Mouse (Mus musculus): ENCODE results near the gene Nudt1. TPM values are rescaled to one million over a fixed set of nuclear protein-coding genes. Genes with fewer than 3 reads are reported as not detected.

Gene Nudt1
- total and polyA plus RNA-seq, 3 experiments: 69.4 to 75.2 (median 74.6) TPM

DNA sequence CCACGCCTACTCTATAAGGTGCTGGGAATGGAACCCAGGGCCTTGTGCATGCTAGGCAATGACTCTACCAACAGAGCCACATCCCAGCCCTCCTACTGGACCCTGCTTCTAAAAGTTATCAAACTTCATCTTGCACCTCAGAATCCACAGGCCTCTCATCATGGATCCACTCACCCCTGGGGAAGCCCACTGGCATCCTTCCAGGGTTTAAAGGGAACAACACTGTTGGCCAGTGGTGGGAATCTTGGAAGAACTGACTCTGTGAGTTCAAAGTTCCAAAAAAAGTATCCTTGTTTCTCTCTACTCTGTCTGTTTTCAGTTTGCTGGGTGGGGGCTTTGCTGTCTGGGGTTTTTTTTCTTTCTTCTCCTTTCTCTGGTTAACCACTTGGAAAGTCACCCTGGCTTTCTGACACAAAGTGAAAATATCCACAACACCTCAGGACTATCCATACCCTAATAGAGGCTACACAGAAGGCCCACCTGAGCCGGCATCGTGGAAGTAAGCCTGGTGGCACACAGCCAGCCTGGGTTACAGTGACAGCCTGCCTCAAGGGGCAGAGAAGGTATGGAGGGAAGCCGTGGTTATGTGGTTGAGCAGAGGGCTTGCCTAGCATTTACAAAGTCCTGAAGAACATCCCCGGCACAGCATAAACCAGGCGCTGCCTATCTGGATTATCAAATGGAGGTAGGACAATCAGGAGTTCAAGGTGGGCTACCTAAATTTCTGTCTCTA is 56.8 kb downstream of the Nudt1 start:
- Histone ChIP-seq H3K4me1 (ENCODE audit: control insufficient read depth in 1 of 2, insufficient read depth in 2 of 2) (peaks cover 6 to 76% of the 10 kb centered on the region in 2 experiments), H3K9me3 (replicated peaks; ENCODE audit: low read length) (peaks cover 6% of the 10 kb centered on the region), H3K4me2 (ENCODE audit: insufficient read depth, low read depth, poor library complexity, severe bottlenecking) (no peak overlapping the region), H3K27me3 (replicated peaks) (no peaks in the 10 kb centered on the region), H3K27ac (ENCODE audit: insufficient read depth, low read depth) (no peak overlapping the region), H3K79me2 (replicated peaks; ENCODE audit: control insufficient read depth, extremely low read depth, insufficient read depth, poor library complexity, severe bottlenecking) (peaks cover 4% of the 10 kb centered on the region), H3K36me3 (replicated peaks in 1 of 2; ENCODE audit: control insufficient read depth in 1 of 2, insufficient read depth in 1 of 2, low read length in 1 of 2) (peaks cover 0 to 21% of the 10 kb centered on the region in 2 experiments), H3K9ac (ENCODE audit: insufficient read depth, low read depth) (no peak overlapping the region), H3K4me3 (replicated peaks in 1 of 3; ENCODE audit: low read depth in 2 of 3, low read length in 2 of 3, poor library complexity in 1 of 3) (no peak overlapping the region)
- TF ChIP-seq MAZ (IDR thresholded peaks at IDR 0.05; ENCODE audit: low read depth, low read length): no peak
- TF ChIP-seq CTCF (conservative IDR thresholded peaks at IDR 0.05 in 1 of 2, IDR thresholded peaks at IDR 0.05 in 1 of 2; ENCODE audit: low read depth in 2 of 2, low read length in 2 of 2): no peak
- TF ChIP-seq MYC (IDR thresholded peaks at IDR 0.05; ENCODE audit: low read depth, low read length): no peak
- no peak for TF ChIP-seq TCF12 (IDR thresholded peaks at IDR 0.05; ENCODE audit: low read depth, low read length)
- TF ChIP-seq UBTF (IDR thresholded peaks at IDR 0.05; ENCODE audit: low read depth, low read length): no peak
- no peak for TF ChIP-seq NELFE (IDR thresholded peaks at IDR 0.05; ENCODE audit: low read depth, low read length)
- TF ChIP-seq SMC3 (IDR thresholded peaks at IDR 0.05; ENCODE audit: low read depth, low read length): no peak
- TF ChIP-seq CHD1 (IDR thresholded peaks at IDR 0.05; ENCODE audit: low read depth, low read length): no peak
- no peak for TF ChIP-seq E2F4 (IDR thresholded peaks at IDR 0.05; ENCODE audit: insufficient replicate concordance, low read depth, low read length)
- TF ChIP-seq TBP (conservative IDR thresholded peaks at IDR 0.05; ENCODE audit: low read depth, low read length): no peak
- TF ChIP-seq EP300 (IDR thresholded peaks at IDR 0.05; ENCODE audit: low read length): no peak
- no peak for TF ChIP-seq RCOR1 (conservative IDR thresholded peaks at IDR 0.05; ENCODE audit: low read depth, low read length)
- no peak for TF ChIP-seq BHLHE40 (IDR thresholded peaks at IDR 0.05; ENCODE audit: low read depth, low read length)
- dilution Hi-C loops (cut with MboI; ENCODE audit: extremely low pct_ligation_motif_present, extremely low pct_unique_long_range_greater_than_20kb, low sequenced_read_pairs): no loop called here
- in situ Hi-C loops (cut with MboI; ENCODE audit: low pct_ligation_motif_present, low pct_unique_long_range_greater_than_20kb, low sequenced_read_pairs): no loop called here
- DNase-seq (ENCODE audit: extremely low read depth): no peak

- H3K27ac ChIP-seq (ENCODE audit: insufficient read depth, low read depth): no peak overlapping the region
- in situ Hi-C loops (cut with MboI; ENCODE audit: low pct_ligation_motif_present, low pct_unique_long_range_greater_than_20kb, low sequenced_read_pairs) (no loop called here), dilution Hi-C loops (cut with MboI; ENCODE audit: extremely low pct_ligation_motif_present, extremely low pct_unique_long_range_greater_than_20kb, low sequenced_read_pairs) (no loop called here)
- peaks cover 2% of the 10 kb centered on the region for H3K79me2 ChIP-seq (replicated peaks; ENCODE audit: control insufficient read depth, extremely low read depth, insufficient read depth, poor library complexity, severe bottlenecking)
- DNase-seq (ENCODE audit: extremely low read depth): no peak
- H3K4me3 ChIP-seq (replicated peaks in 1 of 3; ENCODE audit: low read depth in 2 of 3, low read length in 2 of 3, poor library complexity in 1 of 3): no peak overlapping the region
- no peak overlapping the region for H3K9ac ChIP-seq (ENCODE audit: insufficient read depth, low read depth)
- TF ChIP-seq EP300 (IDR thresholded peaks at IDR 0.05; ENCODE audit: low read length): peak; percentile 18; the same call in 1 of the 2 replicates
- TF ChIP-seq ETS1 (conservative IDR thresholded peaks at IDR 0.05; ENCODE audit: low read depth, low read length): no peak
- peaks cover 6% of the 10 kb centered on the region for H3K9me3 ChIP-seq (replicated peaks; ENCODE audit: low read length)
- H3K4me2 ChIP-seq (ENCODE audit: insufficient read depth, low read depth, poor library complexity, severe bottlenecking): no peak overlapping the region
- H3K36me3 ChIP-seq (replicated peaks in 1 of 2; ENCODE audit: control insufficient read depth in 1 of 2, insufficient read depth in 1 of 2, low read length in 1 of 2): peaks cover 0 to 18% of the 10 kb centered on the region in 2 experiments
- no peaks in the 10 kb centered on the region for H3K27me3 ChIP-seq (replicated peaks)
- H3K4me1 ChIP-seq (ENCODE audit: control insufficient read depth in 1 of 2, insufficient read depth in 2 of 2): peaks cover 11 to 76% of the 10 kb centered on the region in 2 experiments
Observed at GRCm38 (mm10) chr5:140379299-140379698, 57.8 kb downstream of the Nudt1 start.

Measured in CH12.LX (cell line).